Mouse (Mus musculus) liver, adult 2 months (tissue): ENCODE results near the gene Ltb4r1.

Source experiments
- CTCF ChIP-seq: fragments of 200-500 bp; IDR thresholded peaks from 2 replicates; pipeline ENCODE4 v1.5.1; 2011; ENCODE audit warnings: low read depth, low read length, control low read depth
- POLR2A ChIP-seq: fragments of 200-500 bp; IDR thresholded peaks from 2 replicates; pipeline ENCODE4 v1.6.1; 2011; ENCODE audit warnings: low read length, control low read depth; ENCODE audit not compliant: insufficient read depth; ENCODE audit errors: extremely low read depth

DNA sequence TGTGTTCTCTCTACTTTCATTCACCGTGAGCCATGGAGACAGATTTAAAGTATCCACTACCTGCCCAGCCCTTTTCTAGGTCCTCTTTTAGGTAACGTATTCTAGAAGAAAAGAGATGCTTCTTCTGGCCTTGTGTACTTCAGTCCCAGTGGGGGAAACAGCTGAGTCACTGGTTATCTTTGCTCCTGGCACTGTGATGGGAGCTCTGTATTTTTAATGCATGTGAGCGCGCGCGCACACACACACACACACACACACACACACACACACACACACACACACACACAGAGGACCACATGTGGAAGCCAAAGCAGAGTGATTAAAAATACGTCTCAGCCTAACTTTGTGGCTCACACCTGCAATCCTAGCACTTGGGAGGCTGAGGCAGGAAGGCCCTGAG is 42.3 kb upstream of the Ltb4r1 start:
- TF ChIP-seq POLR2A (no peak), CTCF (no peak)
